Mouse (Mus musculus) liver, adult 2 months (tissue): Measurements from ENCODE around the gene Lekr1. TPM values are rescaled to one million over a fixed set of nuclear protein-coding genes. Genes with fewer than 3 reads are reported as not detected.

Experiments used
- DNase-seq: peaks from one replicate; pipeline ENCODE4 v3.0.0-alpha.2; 2011; ENCODE audit warnings: low read depth, low spot score; ENCODE audit errors: extremely low read depth
- H3K27ac ChIP-seq: fragments of 200-500 bp; replicated peaks from 2 replicates; pipeline ENCODE4 v1.5.1; 2012; ENCODE audit warnings: low read depth, mild to moderate bottlenecking, control low read depth, inconsistent platforms, low read length; ENCODE audit not compliant: insufficient read depth
- H3K27me3 ChIP-seq: fragments of 200-500 bp; 2 replicates; pipeline ENCODE4 v1.6.1; 2012; ENCODE audit warnings: mild to moderate bottlenecking, moderate library complexity, low read length, inconsistent platforms; ENCODE audit not compliant: control insufficient read depth, insufficient read depth
- H3K36me3 ChIP-seq: fragments of 200-500 bp; 2 replicates; pipeline ENCODE4 v1.6.1; 2012; ENCODE audit warnings: low read length, inconsistent platforms; ENCODE audit not compliant: control insufficient read depth, insufficient read depth
- H3K4me1 ChIP-seq: fragments of 200-500 bp; 2 replicates; pipeline ENCODE4 v1.6.1; 2011; ENCODE audit warnings: low read length; ENCODE audit not compliant: control insufficient read depth, insufficient read depth
- H3K4me3 ChIP-seq: fragments of 200-500 bp; 2 replicates; pipeline ENCODE4 v1.5.1; 2011; ENCODE audit warnings: low read depth, mild to moderate bottlenecking, control low read depth, low read length, moderate library complexity; ENCODE audit not compliant: insufficient read depth
- H3K79me2 ChIP-seq: fragments of 200-500 bp; 2 replicates; pipeline ENCODE4 v1.6.1; 2012; ENCODE audit warnings: inconsistent platforms, mild to moderate bottlenecking, low read length, moderate library complexity; ENCODE audit not compliant: control insufficient read depth, insufficient read depth
- H3K9ac ChIP-seq: fragments of 200-500 bp; 2 replicates; pipeline ENCODE4 v1.6.1; 2012; ENCODE audit warnings: low read depth, mild to moderate bottlenecking, control low read depth, inconsistent platforms, low read length
- CTCF ChIP-seq: fragments of 200-500 bp; IDR thresholded peaks from 2 replicates; pipeline ENCODE4 v1.5.1; 2011; ENCODE audit warnings: low read depth, low read length, control low read depth
- POLR2A ChIP-seq: fragments of 200-500 bp; IDR thresholded peaks from 2 replicates; pipeline ENCODE4 v1.6.1; 2011; ENCODE audit warnings: low read length, control low read depth; ENCODE audit not compliant: insufficient read depth; ENCODE audit errors: extremely low read depth
- WGBS: fragments of 180-500 bp; shearing (Covaris S2); methylation state at CpG from one replicate; pipeline ENCODE4 v1.1.7; 2018; 5-methylcytosine and 5-hydroxymethylcytosine counted together
- polyA plus RNA-seq: library from polyadenylated mRNA; depleted of rRNA; stranded (reverse); fragments of >200 nt; gene quantifications from 2 replicates; pipeline ENCODE4 v1.2.3, GENCODE M21; 2012
- total RNA-seq: library from RNA; depleted of rRNA; stranded (reverse); fragments of >200 nt; gene quantifications from 2 replicates; pipeline ENCODE4 v1.2.3, GENCODE M21; 2014

Gene Lekr1
- total and polyA plus RNA-seq, 2 experiments, result 0.09 TPM; not detected in 1

DNA sequence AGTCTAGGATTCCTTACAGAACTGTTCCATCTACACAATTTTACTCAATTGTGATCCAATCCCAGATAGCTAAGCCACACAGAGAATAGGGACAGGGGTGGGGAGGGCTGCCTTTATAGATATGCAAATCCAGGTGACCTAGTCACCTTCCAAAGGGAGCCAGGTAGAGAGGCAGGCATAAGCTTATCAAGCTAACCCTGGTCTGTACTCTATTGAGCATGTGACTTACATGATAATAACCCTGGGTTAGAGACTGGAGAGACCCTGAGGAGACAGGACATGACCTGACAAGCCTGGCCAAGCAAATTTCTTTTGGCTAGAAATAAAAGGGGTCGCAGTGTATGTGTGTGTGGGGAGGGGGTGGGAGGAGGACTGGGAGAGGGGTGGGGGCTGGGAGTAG, 17.1 kb upstream of the Lekr1 start:
- DNase-seq, result no peak
- no peak overlapping the region for H3K27ac ChIP-seq
- no peaks in the 10 kb centered on the region for H3K79me2 ChIP-seq
- no peaks in the 10 kb centered on the region for H3K36me3 ChIP-seq
- TF ChIP-seq CTCF (no peak), POLR2A (no peak)
- H3K4me3 ChIP-seq, result no peak overlapping the region
- H3K4me1 ChIP-seq, result peaks cover 2% of the 10 kb centered on the region; the same call in 1 of the 2 replicates
- WGBS, result 76% methylated on average over 1 of the region's 1 CpGs
- no peak overlapping the region for H3K9ac ChIP-seq
- H3K27me3 ChIP-seq, result no peaks in the 10 kb centered on the region

DNA sequence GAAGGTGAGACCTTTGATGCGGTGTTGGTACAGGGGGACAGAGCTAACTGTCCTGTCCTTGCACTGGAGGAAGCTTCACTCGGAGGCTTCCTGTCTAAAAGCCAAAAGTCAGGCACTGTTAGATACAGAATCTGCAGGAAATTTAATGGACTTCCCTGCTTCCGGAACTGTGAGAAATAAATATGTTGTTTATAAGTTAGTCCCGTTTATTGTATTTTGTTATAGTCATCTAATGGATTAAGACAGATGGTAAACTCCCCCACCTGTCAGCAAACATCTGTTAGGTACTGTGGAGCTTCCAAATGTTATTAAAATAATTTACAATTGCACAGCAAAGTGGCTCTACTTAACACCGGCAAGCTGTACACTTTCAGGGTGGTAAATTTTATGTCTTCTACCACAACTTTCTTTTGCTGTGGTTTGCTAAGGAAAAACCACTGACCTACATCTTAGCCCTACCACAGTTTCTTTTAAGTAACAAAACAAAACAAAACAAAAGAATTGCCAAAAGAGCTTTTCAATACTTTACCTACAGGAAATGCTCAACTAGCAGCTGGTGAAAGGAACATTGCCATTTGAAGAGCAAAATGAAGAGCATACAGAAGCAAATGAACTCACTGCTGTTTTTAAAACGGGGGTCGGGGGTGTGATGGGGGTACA, 15.7 kb upstream of the Lekr1 start:
- Histone ChIP-seq H3K9ac (no peak overlapping the region), H3K27me3 (no peaks in the 10 kb centered on the region), H3K4me3 (no peak overlapping the region), H3K4me1 (peaks cover 3% of the 10 kb centered on the region; the same call in 1 of the 2 replicates), H3K36me3 (no peaks in the 10 kb centered on the region), H3K27ac (no peak overlapping the region), H3K79me2 (no peaks in the 10 kb centered on the region)
- no peak for DNase-seq
- TF ChIP-seq CTCF (no peak), POLR2A (no peak)
- 76% methylated on average over 7 of the region's 7 CpGs for WGBS

DNA sequence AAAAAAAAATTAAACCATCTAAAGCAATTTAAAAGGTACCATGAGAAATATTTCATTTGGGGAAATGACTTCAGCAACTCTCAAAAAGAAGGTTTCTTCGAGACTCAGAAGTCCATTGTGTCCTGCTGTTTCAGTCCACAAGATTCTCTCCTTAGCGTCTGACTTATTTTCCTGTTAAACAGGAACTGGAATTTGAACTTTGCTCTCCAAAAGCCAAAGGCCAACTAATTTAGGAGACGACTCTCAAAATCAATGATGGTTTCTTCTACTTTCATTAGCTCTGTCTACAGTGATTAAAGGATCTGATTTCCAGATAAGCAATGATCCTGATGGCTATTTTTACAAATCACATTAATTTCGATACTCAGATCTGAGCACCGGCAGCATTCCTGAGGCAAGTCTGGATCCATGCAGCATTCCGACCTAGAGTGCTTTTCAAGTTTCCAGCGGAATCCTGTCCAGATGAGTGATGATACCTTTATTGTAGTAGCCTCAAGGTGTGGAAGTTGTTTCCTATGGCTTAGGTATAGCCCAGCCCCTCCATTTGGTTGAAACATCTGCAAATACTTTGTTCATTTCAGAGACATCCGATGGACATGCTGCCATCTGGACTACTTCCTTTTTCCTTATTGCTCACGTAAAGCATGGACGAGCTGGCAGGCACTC, 11.4 kb upstream of the Lekr1 start:
- H3K27ac ChIP-seq, result no peak overlapping the region
- H3K4me1 ChIP-seq, result peaks cover 6% of the 10 kb centered on the region; the same call in 1 of the 2 replicates
- H3K79me2 ChIP-seq, result no peaks in the 10 kb centered on the region
- 61% methylated on average over 10 of the region's 10 CpGs for WGBS
- no peak for TF ChIP-seq POLR2A
- TF ChIP-seq CTCF, result no peak
- no peaks in the 10 kb centered on the region for H3K27me3 ChIP-seq
- no peaks in the 10 kb centered on the region for H3K36me3 ChIP-seq
- H3K4me3 ChIP-seq, result no peak overlapping the region
- peak; percentile 48 for DNase-seq
- no peak overlapping the region for H3K9ac ChIP-seq

DNA sequence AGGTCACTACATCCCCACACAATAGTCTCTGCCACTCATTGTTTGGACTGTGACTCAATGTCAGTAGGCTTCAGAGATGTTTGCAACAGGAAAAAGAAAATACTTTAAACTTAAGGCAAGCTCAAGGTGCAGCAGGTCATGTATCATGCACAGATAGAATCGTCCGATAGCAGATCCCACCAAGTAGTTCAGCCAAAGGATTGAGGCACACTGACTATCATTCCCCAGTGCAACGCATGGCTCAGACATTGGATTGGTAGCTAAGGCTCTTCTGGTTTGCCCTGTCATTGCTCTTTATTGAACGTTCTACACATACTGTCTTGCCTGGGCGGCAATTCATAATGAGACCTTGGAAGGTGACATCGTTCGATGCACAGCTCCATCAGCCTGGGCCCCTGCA, 9.6 kb upstream of the Lekr1 start:
- no peak overlapping the region for H3K4me3 ChIP-seq
- TF ChIP-seq CTCF (no peak), POLR2A (no peak)
- H3K4me1 ChIP-seq, result peaks cover 4% of the 10 kb centered on the region; the same call in 1 of the 2 replicates
- no peaks in the 10 kb centered on the region for H3K36me3 ChIP-seq
- H3K79me2 ChIP-seq, result no peaks in the 10 kb centered on the region
- no peak overlapping the region for H3K9ac ChIP-seq
- H3K27ac ChIP-seq, result no peak overlapping the region
- H3K27me3 ChIP-seq, result no peaks in the 10 kb centered on the region
- DNase-seq, result no peak
- 91% methylated on average over 7 of the region's 7 CpGs for WGBS

DNA sequence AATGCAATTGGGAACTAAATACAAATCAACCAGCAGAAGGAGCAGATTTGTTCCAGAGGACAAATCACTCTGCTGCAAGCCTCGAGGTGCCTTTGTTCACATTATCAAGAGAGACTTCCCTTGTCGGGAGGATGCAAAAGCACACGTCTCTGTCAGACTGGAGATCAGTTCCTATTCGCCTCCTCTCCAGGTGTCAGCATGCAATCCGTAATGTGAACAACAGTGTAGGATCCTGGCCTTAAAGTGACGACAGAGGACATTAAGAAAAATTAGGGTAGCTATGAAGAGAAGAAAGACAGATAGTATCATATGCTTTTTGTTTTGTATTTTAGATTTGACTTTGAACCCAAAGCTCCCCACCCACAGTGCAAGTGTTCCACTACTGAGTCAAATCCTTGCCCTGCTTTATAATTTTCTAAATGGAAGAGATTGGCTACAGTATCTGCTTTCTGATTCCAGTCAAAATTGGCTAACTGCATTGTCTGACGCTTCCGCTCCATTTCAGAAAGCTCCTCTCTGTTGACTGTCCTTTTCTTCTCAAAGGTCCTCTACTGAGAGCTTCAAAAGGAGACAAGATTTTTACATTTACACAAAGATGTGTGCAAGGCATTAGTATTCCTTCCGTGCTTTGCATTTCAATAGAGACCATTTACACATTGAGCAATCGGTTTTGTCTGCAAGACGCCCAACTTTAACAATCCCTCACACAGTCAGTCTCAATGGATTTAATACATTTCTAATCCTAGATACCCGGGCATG, 8.9 kb upstream of the Lekr1 start:
- 75% methylated on average over 12 of the region's 12 CpGs for WGBS
- H3K79me2 ChIP-seq, result no peaks in the 10 kb centered on the region
- DNase-seq, result no peak
- no peak overlapping the region for H3K9ac ChIP-seq
- H3K27ac ChIP-seq, result no peak overlapping the region
- H3K36me3 ChIP-seq, result no peaks in the 10 kb centered on the region
- H3K4me3 ChIP-seq, result no peak overlapping the region
- TF ChIP-seq POLR2A, result no peak
- TF ChIP-seq CTCF, result no peak
- H3K27me3 ChIP-seq, result no peaks in the 10 kb centered on the region
- H3K4me1 ChIP-seq, result peaks cover 4% of the 10 kb centered on the region; the same call in 1 of the 2 replicates
